Mouse (Mus musculus) heart, embryonic 16.5 days (tissue): ENCODE data around the gene Btbd35f14. TPM values are rescaled to one million over a fixed set of nuclear protein-coding genes. Genes with fewer than 3 reads are reported as not detected.
"Not testable (repeated sequence)": the region's sequence is repeated elsewhere in the genome, so short reads cannot be mapped to it uniquely, and the experiment has no call there.

Experiments
- ATAC-seq: fragments of 200-750 bp; cut with Nextera tagmentation; replicated peaks from 2 replicates; pipeline ENCODE4 v1.8.0; 2017; ENCODE audit warnings: moderate number of reproducible peaks; ENCODE audit not compliant: insufficient read depth, low FRiP score; ENCODE audit errors: extremely low read depth
- H3K27ac ChIP-seq: fragments of 300-500 bp; sonication (generic); 2 replicates; pipeline ENCODE4 v1.5.1; 2014; ENCODE audit warnings: mild to moderate bottlenecking, low read length, control low read depth, moderate library complexity
- H3K27me3 ChIP-seq: fragments of 300-500 bp; sonication (generic); 2 replicates; pipeline ENCODE4 v1.6.1; 2014; ENCODE audit warnings: low read length, mixed read lengths; ENCODE audit not compliant: control insufficient read depth, insufficient read depth
- H3K36me3 ChIP-seq: fragments of 300-500 bp; sonication (generic); 2 replicates; pipeline ENCODE4 v1.6.1; 2014; ENCODE audit not compliant: control insufficient read depth, insufficient read depth
- H3K4me1 ChIP-seq: fragments of 300-500 bp; sonication (generic); 2 replicates; pipeline ENCODE4 v1.6.1; 2014; ENCODE audit warnings: low read length, mixed read lengths; ENCODE audit not compliant: control insufficient read depth, insufficient read depth
- H3K4me2 ChIP-seq: fragments of 300-500 bp; sonication (generic); 2 replicates; pipeline ENCODE4 v1.6.1; 2014; ENCODE audit warnings: low read depth, mild to moderate bottlenecking, control low read depth, low read length
- H3K4me3 ChIP-seq: fragments of 300-500 bp; sonication (generic); 2 replicates; pipeline ENCODE4 v1.5.1; 2014; ENCODE audit warnings: mild to moderate bottlenecking, control low read depth, low read length
- H3K9ac ChIP-seq: fragments of 300-500 bp; sonication (generic); 2 replicates; pipeline ENCODE4 v1.6.1; 2014; ENCODE audit warnings: low read length, control low read depth
- H3K9me3 ChIP-seq: fragments of 300-500 bp; sonication (generic); replicated peaks from 2 replicates; pipeline ENCODE4 v1.6.1; 2016; ENCODE audit warnings: low read length; ENCODE audit not compliant: control insufficient read depth
- WGBS: fragments of 180-500 bp; shearing (Covaris S2); extraction: QIAGEN DNeasy Blood & Tissue Kit; methylation state at CpG from one replicate; pipeline ENCODE4 v1.1.7; 2014; 5-methylcytosine and 5-hydroxymethylcytosine counted together
- polyA plus RNA-seq: library from polyadenylated mRNA; unstranded; fragments of >200 nt; fragmentation: Nextera tagmentation; extraction: Ambion mirVana; gene quantifications from 2 replicates; pipeline ENCODE4 v1.2.1, GENCODE M21; 2015

Btbd35f14 gene
- polyA plus RNA-seq, result not detected in 2 replicates

- not testable (repeated sequence) for H3K36me3 ChIP-seq, H3K9ac ChIP-seq, H3K4me2 ChIP-seq, H3K4me1 ChIP-seq, H3K9me3 ChIP-seq, ATAC-seq, H3K27ac ChIP-seq, H3K27me3 ChIP-seq, H3K4me3 ChIP-seq
- WGBS, result no CpG with 5 or more reads among the region's 3 CpGs
Observed at GRCm38 (mm10) chrX:33702249-33702648, at the start of gene Btbd35f14. TSS of gene Btbd35f14 (minus strand) at chrX:33702349.

- not testable (repeated sequence) for H3K27me3 ChIP-seq, H3K9ac ChIP-seq, H3K36me3 ChIP-seq, H3K9me3 ChIP-seq, H3K4me1 ChIP-seq, H3K4me2 ChIP-seq, H3K27ac ChIP-seq, ATAC-seq, H3K4me3 ChIP-seq
- WGBS, result 86% methylated on average over 2 of the region's 3 CpGs
Observed at GRCm38 (mm10) chrX:33656872-33657271, 45.3 kb downstream of the Btbd35f14 start, which contains the start of gene Btbd35f13. TSS of gene Btbd35f13 (plus strand) at chrX:33657172.

Other genes starting within 250 kb of the Btbd35f14 start
- not detected in 2 replicates for gene Btbd35f15, start 125.0 kb downstream of the Btbd35f14 start, polyA plus RNA-seq
- gene Btbd35f13, start 45.2 kb downstream of the Btbd35f14 start, polyA plus RNA-seq, result not detected in 2 replicates